Mouse (Mus musculus) CH12.LX (cell line): ENCODE measurements around the gene Rab1b.
"Not testable (repeated sequence)": the region's sequence is repeated elsewhere in the genome, so short reads cannot be mapped to it uniquely, and the experiment has no call there.

Experiments
- EP300 ChIP-seq: IDR thresholded peaks from 2 replicates; pipeline ENCODE4 v1.6.1; 2011; ENCODE audit warnings: low read length, improper control_type of control experiment
- MAX ChIP-seq: IDR thresholded peaks from 2 replicates; pipeline ENCODE4 v1.6.1; 2011; ENCODE audit warnings: low read length, improper control_type of control experiment
- MXI1 ChIP-seq: IDR thresholded peaks from 2 replicates; pipeline ENCODE4 v1.6.1; 2011; ENCODE audit warnings: mild to moderate bottlenecking, low read depth, low read length, improper control_type of control experiment
- NELFE ChIP-seq: IDR thresholded peaks from 2 replicates; pipeline ENCODE4 v1.6.1; 2011; ENCODE audit warnings: low read depth, low read length, improper control_type of control experiment
- ZC3H11A ChIP-seq: IDR thresholded peaks from 2 replicates; pipeline ENCODE4 v1.6.1; 2012; ENCODE audit warnings: low read depth, mild to moderate bottlenecking, inconsistent platforms, low read length, improper control_type of control experiment

GRCm38 (mm10) chr19:5086533-5086932, 20.3 kb downstream of the Rab1b start:
- not testable (repeated sequence) for TF ChIP-seq EP300, NELFE, MAX, ZC3H11A, MXI1
